Mouse (Mus musculus) liver, adult 2 months (tissue): ENCODE measurements at regions not wholly inside any gene's neighbourhood (a gene's known extent, or its start where the extent isn't known, plus 50 kb on each side); places are given as distances from the start of the nearest gene placed in this dataset.

Experiments
- CTCF ChIP-seq: fragments of 200-500 bp; IDR thresholded peaks from 2 replicates; pipeline ENCODE4 v1.5.1; 2011; ENCODE audit warnings: low read depth, low read length, control low read depth
- POLR2A ChIP-seq: fragments of 200-500 bp; IDR thresholded peaks from 2 replicates; pipeline ENCODE4 v1.6.1; 2011; ENCODE audit warnings: low read length, control low read depth; ENCODE audit not compliant: insufficient read depth; ENCODE audit errors: extremely low read depth

DNA sequence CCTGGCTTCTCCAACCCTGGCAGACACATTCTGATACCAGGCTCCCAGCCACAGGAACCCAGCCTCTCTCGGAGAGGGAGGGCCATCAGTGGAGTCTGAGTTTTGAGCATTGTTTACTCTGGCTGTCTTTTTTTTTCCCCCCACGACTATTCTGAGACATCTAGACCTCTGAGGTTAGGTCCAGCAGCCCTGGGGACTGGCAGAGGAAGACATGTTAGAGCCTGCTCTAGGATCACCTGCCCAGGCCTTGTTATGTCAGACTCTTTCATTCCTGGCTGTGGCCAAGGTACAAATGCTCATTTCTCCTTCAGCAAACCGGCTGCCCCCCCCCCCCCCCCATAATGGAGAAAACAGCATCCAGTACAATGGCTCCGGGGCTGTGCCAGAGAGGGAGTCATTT is 291.4 kb downstream of the CK137956 start:
- TF ChIP-seq POLR2A: no peak
- no peak for TF ChIP-seq CTCF
